Mouse (Mus musculus): ENCODE measurements at regions not wholly inside any gene's neighbourhood (a gene's known extent, or its start where the extent isn't known, plus 50 kb on each side); places are given as distances from the start of the nearest gene placed in this dataset.

DNA sequence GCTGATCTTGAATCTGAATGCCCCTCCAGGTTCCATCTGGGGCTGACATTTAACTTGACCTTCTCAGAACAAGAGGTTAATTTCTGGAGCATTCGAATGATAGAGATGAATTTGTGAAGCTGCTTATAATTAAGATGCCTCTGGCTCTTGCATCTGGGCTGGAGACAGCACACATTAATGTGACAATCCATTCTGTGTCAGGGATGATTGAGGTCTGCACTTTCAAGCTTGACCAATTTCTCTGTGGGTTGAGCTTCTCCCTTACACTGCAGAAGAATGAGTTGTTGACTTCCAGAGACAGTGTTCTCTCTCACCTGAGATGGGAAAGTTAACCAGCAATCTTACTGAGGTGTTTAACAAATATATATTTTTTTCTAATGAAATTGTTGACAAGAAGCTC lies 541.8 kb downstream of the Edem1 start:
- Histone ChIP-seq H3K9ac (ENCODE audit: low read length) (no peak overlapping the region), H3K4me1 (replicated peaks; ENCODE audit: control insufficient read depth, insufficient read depth) (no peaks in the 10 kb centered on the region), H3K4me3 (ENCODE audit: low read depth, low read length) (no peak overlapping the region), H3K9me3 (ENCODE audit: control insufficient read depth, low read length) (no peaks in the 10 kb centered on the region), H3K27ac (replicated peaks) (no peak overlapping the region), H3K36me3 (ENCODE audit: control insufficient read depth, insufficient read depth, low read length) (no peaks in the 10 kb centered on the region), H3K27me3 (ENCODE audit: control insufficient read depth, insufficient read depth, low read length) (no peaks in the 10 kb centered on the region), H3K4me2 (replicated peaks; ENCODE audit: low read depth) (no peak overlapping the region)
- TF ChIP-seq CTCF (IDR thresholded peaks at IDR 0.05; ENCODE audit: low read depth): no peak
- no peak for TF ChIP-seq EP300 (optimal IDR thresholded peaks at IDR 0.05)
- WGBS: 27% methylated on average over 1 of the region's 1 CpGs
- DNase-seq (ENCODE audit: low spot score): no peak
- ATAC-seq (ENCODE audit: low FRiP score, low TSS enrichment): no peak

DNA sequence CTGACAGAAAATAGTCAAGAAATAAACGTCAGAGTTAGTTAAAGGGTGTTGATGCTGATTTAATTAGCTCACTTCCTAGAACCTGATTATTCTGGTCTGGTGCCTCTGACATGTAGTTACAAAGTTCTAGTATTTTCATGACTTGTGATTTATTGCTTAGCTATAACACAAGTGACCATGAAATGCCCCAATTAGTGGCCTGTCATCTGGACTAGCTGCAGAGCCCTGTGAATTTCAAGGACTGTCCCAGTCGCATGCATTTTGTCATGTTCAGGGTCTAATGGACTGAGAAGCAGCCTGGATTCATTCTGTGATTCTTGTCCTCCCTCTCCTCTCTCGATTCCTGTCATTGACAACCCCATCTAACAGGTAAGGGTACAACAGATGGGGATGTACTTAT lies 543.5 kb downstream of the Edem1 start:
- DNase-seq (ENCODE audit: low spot score) (no peak), ATAC-seq (ENCODE audit: low FRiP score, low TSS enrichment) (no peak)
- WGBS: 64% methylated on average over 3 of the region's 3 CpGs

DNA sequence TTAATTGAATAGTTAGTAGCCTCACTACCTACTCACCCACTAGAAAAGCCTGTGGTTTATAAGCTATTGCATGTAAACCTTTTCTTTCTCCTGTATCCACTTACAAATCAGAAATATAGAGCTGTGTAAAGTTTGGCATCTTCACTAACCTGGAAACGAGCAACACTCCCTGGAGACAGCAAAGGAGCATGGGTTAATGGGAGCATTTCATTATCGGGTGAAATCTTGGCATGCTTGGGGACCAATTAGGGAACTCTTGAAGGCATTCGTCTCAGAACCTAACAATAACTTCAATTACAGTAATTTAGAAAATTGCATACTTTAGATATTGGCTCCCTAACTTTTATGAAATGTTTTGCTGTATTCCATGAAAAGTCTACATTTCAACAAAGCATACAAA lies 558.8 kb downstream of the Edem1 start:
- no peak overlapping the region for H3K27ac ChIP-seq (replicated peaks)
- H3K4me2 ChIP-seq (replicated peaks; ENCODE audit: low read depth): no peak overlapping the region
- no peaks in the 10 kb centered on the region for H3K4me1 ChIP-seq (replicated peaks; ENCODE audit: control insufficient read depth, insufficient read depth)
- DNase-seq (ENCODE audit: low spot score) (no peak), ATAC-seq (ENCODE audit: low FRiP score, low TSS enrichment) (no peak)
- no peaks in the 10 kb centered on the region for H3K27me3 ChIP-seq (ENCODE audit: control insufficient read depth, insufficient read depth, low read length)
- TF ChIP-seq EP300 (optimal IDR thresholded peaks at IDR 0.05) (no peak), CTCF (IDR thresholded peaks at IDR 0.05; ENCODE audit: low read depth) (no peak)
- H3K9ac ChIP-seq (ENCODE audit: low read length): no peak overlapping the region
- no peaks in the 10 kb centered on the region for H3K9me3 ChIP-seq (ENCODE audit: control insufficient read depth, low read length)
- H3K36me3 ChIP-seq (ENCODE audit: control insufficient read depth, insufficient read depth, low read length): no peaks in the 10 kb centered on the region
- no peak overlapping the region for H3K4me3 ChIP-seq (ENCODE audit: low read depth, low read length)
- 59% methylated on average over 3 of the region's 3 CpGs for WGBS

More for the DNA sequence above, 543.5 kb downstream of the Edem1 start:
- Histone ChIP-seq H3K9me3 (ENCODE audit: control insufficient read depth, low read length) (no peaks in the 10 kb centered on the region), H3K9ac (ENCODE audit: low read length) (no peak overlapping the region), H3K27me3 (ENCODE audit: control insufficient read depth, insufficient read depth, low read length) (no peaks in the 10 kb centered on the region), H3K4me2 (replicated peaks; ENCODE audit: low read depth) (no peak overlapping the region), H3K36me3 (ENCODE audit: control insufficient read depth, insufficient read depth, low read length) (no peaks in the 10 kb centered on the region), H3K4me1 (replicated peaks; ENCODE audit: control insufficient read depth, insufficient read depth) (no peaks in the 10 kb centered on the region), H3K4me3 (ENCODE audit: low read depth, low read length) (no peak overlapping the region), H3K27ac (replicated peaks) (no peak overlapping the region)
- TF ChIP-seq EP300 (optimal IDR thresholded peaks at IDR 0.05): no peak
- no peak for TF ChIP-seq CTCF (IDR thresholded peaks at IDR 0.05; ENCODE audit: low read depth)

DNA sequence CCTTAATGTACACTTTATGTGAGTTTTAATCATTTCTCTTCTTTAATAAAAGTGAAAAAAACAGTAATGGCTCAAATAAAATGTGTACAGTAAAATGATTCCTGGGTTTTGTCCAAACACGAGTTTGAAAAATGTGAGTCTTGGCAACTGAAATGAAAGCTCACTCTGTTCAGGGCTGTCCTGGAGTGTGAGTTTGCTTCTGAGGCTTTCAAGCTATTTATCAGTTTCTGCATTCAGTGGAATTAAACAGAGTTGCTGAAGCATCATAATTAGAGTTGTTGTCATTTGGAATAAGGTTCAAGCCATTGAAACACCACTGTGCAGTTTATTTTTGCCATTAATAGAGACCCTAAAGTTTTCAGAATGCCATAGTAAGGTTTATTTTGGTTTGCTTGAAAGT lies 561.3 kb downstream of the Edem1 start:
- TF ChIP-seq CTCF (IDR thresholded peaks at IDR 0.05; ENCODE audit: low read depth) (no peak), EP300 (optimal IDR thresholded peaks at IDR 0.05) (no peak)
- 52% methylated on average over 1 of the region's 1 CpGs for WGBS
- Histone ChIP-seq H3K4me2 (replicated peaks; ENCODE audit: low read depth) (no peak overlapping the region), H3K36me3 (ENCODE audit: control insufficient read depth, insufficient read depth, low read length) (no peaks in the 10 kb centered on the region), H3K9me3 (ENCODE audit: control insufficient read depth, low read length) (no peaks in the 10 kb centered on the region), H3K4me3 (ENCODE audit: low read depth, low read length) (no peak overlapping the region), H3K27ac (replicated peaks) (no peak overlapping the region), H3K9ac (ENCODE audit: low read length) (no peak overlapping the region), H3K27me3 (ENCODE audit: control insufficient read depth, insufficient read depth, low read length) (no peaks in the 10 kb centered on the region), H3K4me1 (replicated peaks; ENCODE audit: control insufficient read depth, insufficient read depth) (no peaks in the 10 kb centered on the region)
- DNase-seq (ENCODE audit: low spot score) (no peak), ATAC-seq (ENCODE audit: low FRiP score, low TSS enrichment) (no peak)

DNA sequence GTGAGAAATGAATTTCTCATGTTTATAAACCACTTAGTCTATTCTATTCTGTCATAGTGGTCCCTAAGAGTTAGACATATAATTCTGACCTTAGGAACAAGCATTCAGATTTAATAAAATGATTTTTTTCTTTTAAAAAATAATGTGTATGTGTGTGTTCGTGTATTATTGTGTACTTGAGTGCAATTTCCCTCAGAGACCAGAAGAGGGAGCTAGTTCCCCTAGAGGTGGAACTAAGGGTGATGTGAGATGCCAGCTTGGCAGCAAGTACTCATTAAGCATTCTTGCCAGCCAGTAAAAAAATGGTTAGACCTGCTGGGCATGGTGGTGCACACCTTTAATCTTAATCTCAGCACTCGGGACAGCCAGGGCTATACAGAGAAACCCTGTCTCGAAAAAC lies 570.2 kb downstream of the Edem1 start:
- TF ChIP-seq EP300 (optimal IDR thresholded peaks at IDR 0.05) (no peak), CTCF (IDR thresholded peaks at IDR 0.05; ENCODE audit: low read depth) (peak; percentile 45)

DNA sequence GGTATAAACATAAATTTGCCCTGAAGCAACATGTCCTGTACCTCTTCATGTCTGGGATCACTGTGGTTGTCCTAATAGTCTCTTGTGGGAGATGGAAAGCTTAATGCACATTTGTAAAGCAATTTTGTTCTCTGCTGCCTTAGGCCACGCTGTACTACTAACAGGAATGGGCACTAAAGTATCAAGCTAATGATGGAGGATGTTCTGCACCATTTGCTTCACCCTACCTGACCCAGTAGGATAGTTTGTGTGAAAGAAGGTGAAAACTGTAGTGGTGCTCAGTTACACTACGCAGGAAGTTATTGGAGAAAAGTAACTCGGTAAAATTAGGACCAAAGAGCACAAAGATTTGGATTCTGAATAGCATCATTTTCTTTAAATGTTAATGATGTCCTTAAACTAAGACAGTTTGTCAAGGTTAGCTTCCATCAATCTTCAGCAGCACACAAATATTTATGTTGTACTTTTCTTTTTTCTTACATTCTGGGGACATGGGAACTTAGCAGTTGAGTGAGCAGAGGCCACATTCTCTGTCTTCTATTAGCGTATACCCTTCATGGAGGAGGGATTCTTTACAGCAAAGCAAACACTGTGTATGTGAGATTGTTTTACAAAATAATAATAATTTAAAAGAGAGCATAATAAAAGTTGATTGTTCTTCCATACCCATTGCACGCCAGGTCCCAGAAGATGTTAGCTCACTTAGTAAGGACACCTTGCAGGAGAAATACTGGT lies 591.2 kb downstream of the Edem1 start:
- TF ChIP-seq EP300 (optimal IDR thresholded peaks at IDR 0.05): no peak
- TF ChIP-seq CTCF (IDR thresholded peaks at IDR 0.05; ENCODE audit: low read depth): no peak
- Histone ChIP-seq H3K27me3 (ENCODE audit: control insufficient read depth, insufficient read depth, low read length) (no peaks in the 10 kb centered on the region), H3K36me3 (ENCODE audit: control insufficient read depth, insufficient read depth, low read length) (no peaks in the 10 kb centered on the region), H3K9ac (ENCODE audit: low read length) (no peak overlapping the region), H3K4me3 (ENCODE audit: low read depth, low read length) (no peak overlapping the region), H3K27ac (replicated peaks) (no peak overlapping the region), H3K4me2 (replicated peaks; ENCODE audit: low read depth) (no peak overlapping the region), H3K4me1 (replicated peaks; ENCODE audit: control insufficient read depth, insufficient read depth) (no peaks in the 10 kb centered on the region), H3K9me3 (ENCODE audit: control insufficient read depth, low read length) (no peaks in the 10 kb centered on the region)
- ATAC-seq (ENCODE audit: low FRiP score, low TSS enrichment) (no peak), DNase-seq (ENCODE audit: low spot score) (no peak)
- WGBS: 74% methylated on average over 5 of the region's 5 CpGs

More for the DNA sequence above, 570.2 kb downstream of the Edem1 start:
- no peak for ATAC-seq (ENCODE audit: low FRiP score, low TSS enrichment)
- no peak overlapping the region for H3K27ac ChIP-seq (replicated peaks)
- H3K9me3 ChIP-seq (ENCODE audit: control insufficient read depth, low read length): no peaks in the 10 kb centered on the region
- DNase-seq (ENCODE audit: low spot score): no peak
- H3K9ac ChIP-seq (ENCODE audit: low read length): no peak overlapping the region
- WGBS: 70% methylated on average over 3 of the region's 3 CpGs
- H3K4me3 ChIP-seq (ENCODE audit: low read depth, low read length): no peak overlapping the region
- no peaks in the 10 kb centered on the region for H3K4me1 ChIP-seq (replicated peaks; ENCODE audit: control insufficient read depth, insufficient read depth)
- no peaks in the 10 kb centered on the region for H3K27me3 ChIP-seq (ENCODE audit: control insufficient read depth, insufficient read depth, low read length)
- H3K4me2 ChIP-seq (replicated peaks; ENCODE audit: low read depth): no peak overlapping the region
- no peaks in the 10 kb centered on the region for H3K36me3 ChIP-seq (ENCODE audit: control insufficient read depth, insufficient read depth, low read length)

Measured in stomach, postnatal 0 days (tissue).